Mouse (Mus musculus): ENCODE results near the gene Tmprss6.

The Tmprss6 gene

GRCm38 (mm10) chr15:78468379-78468937 is at the start of gene Tmprss6:
Gene Tmprss6, minus strand, starts transcription at chr15:78468634.
- DNase-seq (ENCODE audit: low spot score), result no peak

- DNase-seq (ENCODE audit: low spot score), result no peak
Measured at GRCm38 (mm10) chr15:78518221-78518620, 49.8 kb upstream of the Tmprss6 start.

DNA sequence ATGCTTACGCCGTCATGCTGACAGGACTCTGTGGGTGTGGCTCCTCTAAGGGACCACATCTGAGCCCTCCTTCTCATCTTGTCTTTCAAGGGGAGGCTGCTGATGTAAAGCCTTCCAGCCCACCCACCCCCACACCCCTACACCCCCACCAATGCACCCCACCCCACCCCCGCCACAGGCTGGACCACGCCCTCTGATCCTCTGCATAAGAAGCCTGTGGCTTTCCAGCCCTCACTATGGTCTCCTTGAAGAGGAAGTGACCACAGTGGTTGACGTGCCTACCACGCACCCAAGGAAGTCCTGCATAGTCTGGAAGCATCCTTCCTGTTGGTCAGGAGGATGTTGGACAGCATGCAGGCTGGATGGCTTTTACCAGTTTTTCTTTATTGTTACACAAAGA is 47.3 kb upstream of the Tmprss6 start:
- DNase-seq (ENCODE audit: low spot score), result no peak

DNA sequence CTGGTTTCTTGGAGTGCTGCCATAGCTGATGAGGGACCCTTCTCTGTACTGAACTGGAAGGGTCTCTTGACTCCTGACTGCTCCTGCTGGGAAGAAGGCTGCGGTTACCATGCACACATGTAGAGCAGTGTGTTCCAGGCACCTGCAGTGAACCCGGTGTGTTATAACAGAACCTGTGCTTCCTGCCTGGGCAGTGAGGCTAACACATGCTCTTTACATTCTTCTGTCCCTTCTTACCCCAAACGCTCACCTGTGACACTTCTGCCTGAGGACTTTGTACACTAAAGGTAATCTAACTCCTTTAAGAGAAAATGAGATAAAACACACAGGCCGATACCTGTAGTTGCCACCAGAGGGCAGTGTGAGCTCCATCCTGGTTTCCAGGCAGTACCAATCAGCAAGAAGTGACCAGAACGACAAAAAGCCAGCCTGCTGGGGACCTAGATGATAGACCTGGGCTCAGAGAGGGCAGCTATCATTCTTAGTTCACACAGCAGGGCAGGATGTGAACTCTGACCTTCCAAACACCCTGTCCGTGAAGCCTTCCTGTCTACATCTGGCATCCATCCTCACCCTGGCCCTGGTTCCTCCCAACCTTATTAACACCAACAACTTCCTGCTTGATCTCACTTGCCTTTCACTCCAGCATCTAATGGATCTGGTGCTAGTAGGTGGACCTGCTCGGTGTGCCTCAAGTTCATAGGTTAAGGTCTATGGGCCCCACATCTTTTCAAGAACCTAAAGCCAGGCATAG is 46.1 kb upstream of the Tmprss6 start:
- peak; percentile 84 for DNase-seq (ENCODE audit: low spot score)

GRCm38 (mm10) chr15:78513019-78513418 is 44.6 kb upstream of the Tmprss6 start:
- DNase-seq (ENCODE audit: low spot score), result no peak

DNA sequence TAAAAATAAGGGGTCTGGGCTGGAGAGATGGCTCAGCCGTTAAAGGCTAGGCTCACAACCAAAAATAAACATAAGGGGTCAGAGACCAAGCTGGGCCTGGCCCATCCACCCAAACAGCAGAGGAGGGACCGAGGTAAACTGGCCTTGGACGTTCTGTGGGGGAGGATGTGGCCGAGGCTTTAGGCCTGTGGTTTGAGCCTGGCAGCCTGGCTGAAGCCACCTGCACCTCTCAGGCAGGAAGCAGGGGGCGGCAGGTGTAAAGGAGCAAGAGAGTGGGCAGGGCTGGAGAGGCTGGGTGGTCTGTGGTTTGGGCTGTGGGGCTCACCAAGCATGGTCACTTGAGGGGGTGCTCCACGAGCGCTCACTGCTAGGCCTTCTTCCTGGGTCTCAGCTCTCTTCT is 43.5 kb upstream of the Tmprss6 start:
- DNase-seq (ENCODE audit: low spot score), result no peak

- DNase-seq (ENCODE audit: low spot score), result no peak
Measured at GRCm38 (mm10) chr15:78510736-78511135, 42.3 kb upstream of the Tmprss6 start.

- no peak for DNase-seq (ENCODE audit: low spot score)
Measured at GRCm38 (mm10) chr15:78510121-78510576, 41.7 kb upstream of the Tmprss6 start.

DNA sequence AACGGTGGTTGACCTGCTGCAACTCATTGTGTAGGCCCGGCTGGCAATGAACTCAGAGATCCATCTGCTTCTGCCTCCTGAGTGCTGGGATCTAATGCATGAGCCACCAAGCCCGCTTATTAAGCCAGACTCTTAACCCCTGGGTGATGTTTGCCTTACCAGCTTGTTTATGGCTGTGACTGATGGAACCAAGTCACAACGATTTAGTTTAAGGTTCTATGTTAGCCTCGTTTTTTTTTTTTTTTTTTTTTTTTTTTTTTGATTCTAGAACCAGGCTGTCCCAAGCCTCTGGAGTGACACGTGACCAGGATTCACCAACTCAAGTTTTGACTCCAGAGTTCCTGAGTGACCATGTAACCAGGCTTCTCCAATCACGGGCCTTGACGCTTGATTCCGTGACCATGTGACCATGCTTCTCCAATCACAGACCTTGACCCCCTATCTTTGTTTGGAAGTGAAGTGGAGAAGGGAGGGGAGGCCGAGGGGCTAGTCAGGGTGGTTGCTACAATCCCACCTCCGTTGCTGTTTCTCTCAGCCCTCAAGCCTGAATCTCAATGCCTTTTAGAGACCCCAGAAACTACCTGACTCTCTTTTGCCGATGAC is 41.0 kb upstream of the Tmprss6 start:
- no peak for DNase-seq (ENCODE audit: low spot score)

GRCm38 (mm10) chr15:78508443-78508842 is 40.0 kb upstream of the Tmprss6 start:
- no peak for DNase-seq (ENCODE audit: low spot score)

DNA sequence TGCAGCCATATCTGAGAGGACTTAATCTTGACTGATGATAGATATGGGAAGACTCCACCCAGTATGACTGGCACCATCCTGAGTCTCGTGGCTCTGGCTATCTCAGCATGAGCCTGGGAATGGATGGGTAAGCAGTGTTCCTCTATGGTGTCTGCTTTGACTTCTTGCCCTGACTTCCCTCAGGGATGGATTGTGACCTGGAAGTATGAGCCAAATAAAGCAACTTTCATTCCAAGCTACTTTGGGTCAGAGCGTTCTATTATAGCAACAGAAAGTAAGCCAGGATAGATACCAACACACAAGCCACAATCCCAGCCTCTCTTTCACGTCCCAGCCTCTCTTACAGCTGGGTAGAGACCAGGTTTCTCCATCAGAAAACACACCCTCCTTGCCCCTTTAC is 37.1 kb upstream of the Tmprss6 start:
- no peak for DNase-seq (ENCODE audit: low spot score)

DNA sequence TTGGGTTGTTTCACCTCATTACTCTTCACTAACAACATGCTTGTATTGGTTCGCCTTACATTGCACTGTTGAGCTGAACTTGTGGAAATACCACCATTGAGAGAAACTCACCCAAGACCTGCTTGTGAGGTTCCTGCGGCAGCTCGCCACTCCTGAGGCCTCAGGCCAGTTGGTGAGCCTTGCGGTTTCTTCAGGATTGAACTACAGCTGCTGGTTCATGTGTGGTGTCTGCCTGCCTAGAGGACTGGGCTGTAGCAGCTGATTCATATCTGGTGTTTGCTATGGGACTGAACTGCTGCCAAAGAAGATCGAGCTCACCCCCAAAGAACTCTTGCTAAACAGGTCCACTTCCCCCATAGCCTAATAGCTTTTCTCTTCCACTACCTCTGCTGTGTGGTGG is 36.4 kb upstream of the Tmprss6 start:
- DNase-seq (ENCODE audit: low spot score), result no peak

GRCm38 (mm10) chr15:78504013-78504412 is 35.6 kb upstream of the Tmprss6 start:
- DNase-seq (ENCODE audit: low spot score), result no peak

DNA sequence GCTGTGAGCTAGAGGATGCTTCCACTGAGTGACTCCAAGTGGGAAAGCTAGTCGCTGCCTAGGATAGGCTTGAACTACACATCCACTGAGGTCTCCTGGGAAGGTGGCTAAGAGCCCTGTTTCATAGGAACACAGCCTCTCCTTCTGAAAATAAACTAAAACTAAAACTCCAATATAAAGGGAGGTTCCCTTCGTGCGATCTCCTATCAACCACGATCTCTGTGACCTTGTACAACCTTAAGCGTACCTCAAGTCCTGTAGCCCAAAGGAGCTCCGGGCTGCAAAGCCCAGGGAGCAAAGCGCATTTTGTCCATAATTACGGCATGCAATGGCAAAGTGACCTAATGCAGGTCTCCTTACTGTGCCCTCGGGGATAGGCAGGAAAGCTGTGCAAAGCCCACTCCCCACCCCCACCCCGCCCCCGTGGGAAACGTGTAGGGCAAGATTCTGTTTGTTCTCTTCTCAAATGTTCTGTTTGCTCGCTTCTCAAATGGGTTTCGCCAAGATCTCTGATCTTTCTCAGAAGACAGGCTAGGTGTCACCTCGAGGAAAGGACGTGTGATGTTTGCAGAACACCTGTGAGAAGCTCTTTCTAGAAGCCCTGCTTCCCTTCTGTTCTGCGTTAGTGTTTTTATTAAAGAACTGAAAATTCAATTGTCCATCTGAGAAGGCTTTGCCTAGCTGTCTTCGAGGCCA is 34.2 kb upstream of the Tmprss6 start:
- no peak for DNase-seq (ENCODE audit: low spot score)

DNA sequence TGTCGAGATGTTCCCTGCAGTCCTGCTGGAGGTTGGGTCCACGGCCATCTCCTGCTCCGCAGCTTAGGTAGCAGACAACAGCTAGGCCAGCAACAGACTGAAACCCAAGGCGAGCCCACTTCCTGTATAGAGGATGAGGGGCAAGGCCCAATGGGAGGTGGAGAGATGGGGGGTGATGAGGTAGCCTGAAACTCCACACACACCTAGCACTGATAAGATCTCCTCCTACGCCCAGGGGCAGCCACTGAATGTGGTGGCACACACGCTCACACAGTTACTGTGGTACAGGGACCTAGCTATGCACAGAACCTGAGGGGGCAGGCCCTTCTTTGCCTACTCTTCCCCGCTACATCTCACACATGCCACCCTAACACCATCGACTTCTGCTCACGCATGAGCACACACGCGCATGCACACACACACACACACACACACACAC is 26.6 kb upstream of the Tmprss6 start, which contains the start of gene Il2rb:
TSS of gene Il2rb (minus strand) at position 304 of the 439 bp plus-strand sequence.
- DNase-seq (ENCODE audit: low spot score), result no peak

DNA sequence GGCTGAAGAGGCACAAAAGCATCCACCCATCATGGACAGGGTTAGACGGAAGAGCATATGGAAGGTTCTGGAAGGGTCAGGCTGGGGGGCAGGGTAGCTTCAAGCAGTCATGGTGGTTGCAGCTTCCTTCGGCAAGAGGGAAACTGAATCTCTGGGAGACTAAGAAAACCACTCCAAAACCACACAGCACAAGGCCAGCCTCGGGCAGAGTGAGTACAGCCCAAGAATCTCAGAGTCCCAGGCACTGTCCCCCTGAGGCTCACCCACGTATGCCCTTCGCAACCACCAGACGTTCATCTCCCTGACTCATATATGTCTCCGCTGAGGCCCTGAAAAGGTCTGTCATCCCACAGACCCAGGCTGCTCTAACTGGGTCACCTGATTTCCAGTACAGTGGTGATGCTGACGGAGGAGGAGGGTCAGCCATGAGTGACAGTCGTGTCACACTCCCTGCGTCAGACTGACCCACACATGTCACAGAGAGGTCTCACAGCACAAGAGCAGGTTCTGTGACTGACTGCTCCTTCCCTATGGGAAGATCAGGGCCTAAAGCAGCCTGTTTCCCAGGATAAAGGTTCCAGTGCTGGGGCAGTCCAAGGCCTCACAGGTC is 25.1 kb upstream of the Tmprss6 start:
- DNase-seq (ENCODE audit: low spot score), result no peak

DNA sequence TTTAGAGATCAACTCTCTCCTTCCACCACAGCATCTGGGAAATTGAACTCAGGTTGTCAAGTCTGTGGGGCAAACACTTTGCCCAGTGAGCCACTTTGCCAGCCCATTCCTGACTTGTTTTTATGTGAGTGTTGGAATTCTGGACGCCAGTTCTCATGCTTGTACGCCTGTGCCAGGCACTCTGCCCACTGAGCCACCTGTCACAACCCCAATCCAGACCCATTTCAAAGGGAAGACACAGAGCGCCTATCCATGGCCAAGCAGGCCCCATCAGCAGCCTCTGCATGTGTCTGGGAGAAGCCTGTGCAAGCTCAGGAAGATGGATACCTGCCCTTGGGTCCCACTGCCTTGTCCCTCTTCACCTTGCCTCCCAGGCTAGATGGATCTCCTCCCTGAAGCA is 22.9 kb upstream of the Tmprss6 start:
- no peak for DNase-seq (ENCODE audit: low spot score)

GRCm38 (mm10) chr15:78489906-78490305 is 21.5 kb upstream of the Tmprss6 start:
- DNase-seq (ENCODE audit: low spot score), result no peak

DNA sequence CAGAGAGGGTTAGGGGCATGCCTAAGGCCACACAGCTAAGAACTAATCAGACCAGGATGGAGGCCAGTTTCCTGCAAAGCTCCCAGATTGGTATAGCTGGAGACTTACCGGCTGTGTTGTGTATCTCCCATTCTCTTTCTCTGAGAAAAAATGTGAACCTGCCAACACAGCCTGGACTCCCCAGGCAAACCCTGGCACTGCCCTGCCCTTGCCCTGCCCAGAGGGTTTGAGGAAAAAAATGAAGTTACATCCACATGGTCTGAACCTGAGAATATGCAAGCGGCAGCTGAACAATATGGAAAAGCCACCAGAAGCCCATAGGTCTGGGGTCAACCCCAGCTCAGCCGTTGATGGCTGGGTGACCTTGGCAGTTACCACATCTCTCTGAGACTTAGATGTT is 20.8 kb upstream of the Tmprss6 start:
- no peak for DNase-seq (ENCODE audit: low spot score)

DNA sequence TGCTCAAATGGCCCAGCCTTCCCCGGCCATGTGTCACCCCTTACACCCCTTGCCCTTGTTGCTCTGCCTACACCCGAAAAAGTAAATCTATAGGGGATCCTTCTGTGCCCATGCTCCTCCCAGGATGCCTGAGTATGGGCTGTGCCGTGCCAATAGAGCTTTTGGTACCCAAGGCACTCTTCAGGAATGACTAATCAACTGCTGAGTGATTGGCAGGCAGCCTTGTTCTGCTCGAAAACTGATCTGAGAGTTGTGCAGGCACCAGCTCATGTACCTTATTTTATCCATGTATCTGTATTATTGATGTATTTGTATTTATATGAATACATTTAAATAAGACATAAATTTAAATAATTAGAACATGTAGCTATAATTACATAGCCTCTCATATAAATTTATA is 18.6 kb upstream of the Tmprss6 start:
- DNase-seq (ENCODE audit: low spot score), result no peak

DNA sequence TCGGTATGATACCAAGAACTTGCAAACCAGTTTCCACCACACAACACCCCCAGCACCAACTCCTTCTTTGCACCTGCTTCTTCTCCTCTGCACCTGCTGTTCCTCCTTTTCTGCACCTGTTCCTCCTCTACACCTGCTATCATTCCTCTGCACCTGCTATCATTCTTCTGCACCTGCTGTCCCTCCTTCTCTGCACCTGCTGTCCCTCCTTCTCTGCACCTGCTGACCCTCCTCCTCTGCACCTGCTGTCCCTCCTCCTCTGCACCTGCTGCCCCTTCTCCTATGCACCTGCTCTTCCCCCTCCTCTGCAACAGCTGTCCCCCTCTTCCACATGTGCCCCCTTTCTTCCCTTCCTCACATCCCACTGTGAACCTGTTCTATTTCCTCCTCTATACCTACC is 18.1 kb upstream of the Tmprss6 start:
- no peak for DNase-seq (ENCODE audit: low spot score)

DNA sequence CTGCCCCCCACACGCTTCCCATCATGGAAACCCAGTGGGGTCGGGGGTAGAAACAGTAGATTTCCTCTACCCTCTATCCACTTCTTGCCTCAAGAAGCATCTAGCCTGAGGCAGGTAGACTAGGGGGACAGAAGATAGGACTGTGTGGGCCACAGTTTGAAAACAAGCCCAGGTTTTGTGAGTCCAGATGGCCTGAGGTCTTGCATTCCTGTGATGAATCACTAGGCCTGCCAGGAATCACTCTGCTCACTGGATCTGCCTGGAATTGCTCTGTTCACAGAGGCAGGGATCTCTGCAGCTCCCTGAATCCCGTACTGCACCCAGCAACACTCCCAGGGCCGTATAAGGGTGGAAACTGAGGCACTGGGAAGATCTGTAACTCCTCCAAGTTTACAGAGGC is 14.9 kb upstream of the Tmprss6 start:
- DNase-seq (ENCODE audit: low spot score), result no peak

Data from layer of hippocampus, adult 11-12 months (tissue).